In the genomic region with DNA sequence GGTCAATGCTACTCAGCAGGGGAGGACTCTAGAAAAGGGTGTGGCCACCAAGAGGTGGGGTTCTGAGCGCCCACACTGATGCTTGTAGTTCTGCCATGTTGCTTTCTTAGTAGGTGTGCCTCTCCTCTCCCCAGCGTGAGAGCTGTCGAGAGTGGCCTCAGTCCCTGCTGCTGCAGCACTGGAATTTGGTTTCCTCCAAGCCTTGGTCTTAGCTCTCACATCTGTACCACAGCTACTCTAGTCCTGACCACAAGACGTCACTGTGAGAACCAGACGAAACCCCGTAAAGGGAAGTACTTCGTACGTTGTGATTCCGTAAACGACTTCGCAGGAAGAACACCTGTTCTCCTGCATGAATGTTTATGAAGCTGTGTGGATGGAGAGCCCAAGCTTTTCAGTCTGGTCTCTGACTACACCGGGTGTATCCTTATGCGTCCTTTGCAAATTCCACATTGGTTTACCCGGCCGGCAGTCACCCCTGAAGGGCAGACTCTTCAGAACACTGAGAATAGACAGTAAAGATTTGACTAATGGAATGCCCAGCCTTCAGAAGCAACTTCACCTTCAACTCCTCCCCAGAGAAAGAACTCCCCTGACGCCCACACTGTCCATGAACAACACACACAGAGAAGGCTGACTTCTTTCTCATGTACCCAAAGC, we compare ENCODE assay signal across 13 mouse cellular contexts. TPM values are rescaled to one million over a fixed set of nuclear protein-coding genes. Genes with fewer than 3 reads are reported as not detected.
DNase-seq lines count a peak whose midpoint lies in the region; ATAC-seq and TF ChIP-seq lines count a peak whose summit lies in the region.
"Had no signal": no experiment of that assay in that cellular context is flagged by ENCODE, and none has a peak within 500 bp of the region (broad histone marks: within the 10 kb centered on the region; RNA-seq: fewer than 3 reads in every experiment).

No protein-coding gene starts in this region.

- H3K27ac ChIP-seq in liver, embryonic 14.5 days = no peak overlapping the region
- H3K27ac ChIP-seq in liver, embryonic 11.5 days (ENCODE audit: low read depth, low read length) = no peak overlapping the region
- H3K27ac ChIP-seq in forebrain, embryonic 14.5 days (ENCODE audit: low read depth, low read length) = no peak overlapping the region

- H3K9ac ChIP-seq in liver, embryonic 14.5 days (replicated peaks) = no peak overlapping the region
- no peak overlapping the region for H3K9ac ChIP-seq in liver, embryonic 11.5 days (ENCODE audit: low read depth, low read length)
- H3K9ac ChIP-seq in forebrain, embryonic 14.5 days (ENCODE audit: low read length) = no peak overlapping the region

- peak in 2 of 3 experiments; percentile 4 to 9 for DNase-seq in liver, embryonic 14.5 days (ENCODE audit: low read depth in 3 of 3, low spot score in 3 of 3)
- no peak for DNase-seq in liver, embryonic 11.5 days (ENCODE audit: low spot score)
- peak; percentile 61 for DNase-seq in ZHBTc4 (ENCODE audit: low read depth, low spot score)
- peak; percentile 35 for DNase-seq in thymus, postnatal 25 days
- no peak for DNase-seq in forebrain, embryonic 14.5 days (ENCODE audit: low spot score)
- no peak for DNase-seq in urinary bladder, postnatal 25 days (ENCODE audit: low spot score)
- no peak for DNase-seq in frontal cortex, postnatal 10 days (ENCODE audit: low spot score in 2 of 2)
- DNase-seq: embryo, embryonic 11 days; kidney, postnatal 36 days; right cerebral cortex, adult 18-20 months had no signal

- no peak overlapping the region for H3K4me2 ChIP-seq in liver, embryonic 14.5 days (ENCODE audit: low read depth)
- H3K4me2 ChIP-seq in liver, embryonic 11.5 days = no peak overlapping the region
- no peak overlapping the region for H3K4me2 ChIP-seq in forebrain, embryonic 14.5 days (ENCODE audit: low read length)

- H3K4me3 ChIP-seq in liver, embryonic 14.5 days (ENCODE audit: insufficient read depth in 1 of 2, low read depth in 2 of 2, low read length in 2 of 2) = no peak overlapping the region
- no peak overlapping the region for H3K4me3 ChIP-seq in liver, embryonic 11.5 days (ENCODE audit: low read depth, low read length)
- no peak overlapping the region for H3K4me3 ChIP-seq in forebrain, embryonic 14.5 days (ENCODE audit: low read depth, low read length)

- 25% methylated on average over 16 of the region's 16 CpGs for WGBS in liver, embryonic 14.5 days (ENCODE audit: insufficient replicate concordance)
- 52% methylated on average over 16 of the region's 16 CpGs for WGBS in liver, embryonic 11.5 days
- 88% methylated on average over 16 of the region's 16 CpGs for WGBS in forebrain, embryonic 14.5 days

- no peaks in the 10 kb centered on the region for H3K9me3 ChIP-seq in liver, embryonic 14.5 days (ENCODE audit: control insufficient read depth, low read length)
- H3K9me3 ChIP-seq in liver, embryonic 11.5 days (ENCODE audit: control insufficient read depth, low read length) = no peaks in the 10 kb centered on the region
- no peaks in the 10 kb centered on the region for H3K9me3 ChIP-seq in forebrain, embryonic 14.5 days (replicated peaks; ENCODE audit: control insufficient read depth, low read length)

- no peaks in the 10 kb centered on the region for H3K4me1 ChIP-seq in liver, embryonic 14.5 days (replicated peaks; ENCODE audit: control insufficient read depth in 2 of 2, insufficient read depth in 2 of 2, low read length in 1 of 2)
- H3K4me1 ChIP-seq in liver, embryonic 11.5 days (replicated peaks; ENCODE audit: control insufficient read depth, insufficient read depth, low read length) = no peaks in the 10 kb centered on the region; the same call in 1 of the 2 replicates
- peaks cover 5% of the 10 kb centered on the region; the same call in 1 of the 2 replicates for H3K4me1 ChIP-seq in forebrain, embryonic 14.5 days (ENCODE audit: control insufficient read depth, insufficient read depth, low read length)

- H3K27me3 ChIP-seq in liver, embryonic 14.5 days (ENCODE audit: control insufficient read depth, insufficient read depth, low read length) = no peaks in the 10 kb centered on the region
- H3K27me3 ChIP-seq in liver, embryonic 11.5 days (replicated peaks; ENCODE audit: control insufficient read depth, insufficient read depth, low read length) = no peaks in the 10 kb centered on the region
- no peaks in the 10 kb centered on the region for H3K27me3 ChIP-seq in forebrain, embryonic 14.5 days (replicated peaks; ENCODE audit: control insufficient read depth, insufficient read depth, low read length)

- no peak for ATAC-seq in liver, embryonic 14.5 days (ENCODE audit: insufficient read depth)
- no peak for ATAC-seq in liver, embryonic 11.5 days (replicated peaks; ENCODE audit: low FRiP score)
- ATAC-seq in megakaryocyte progenitor cell, adult 5-6 weeks (replicated peaks; ENCODE audit: poor library complexity) = peak; percentile 95
- ATAC-seq in forebrain, embryonic 14.5 days = no peak
- ATAC-seq: forebrain, embryonic 16.5 days; hindbrain, embryonic 16.5 days had no signal

- no peak for TF ChIP-seq EP300 in liver, embryonic 14.5 days (IDR thresholded peaks at IDR 0.05; ENCODE audit: low read depth)

- no peaks in the 10 kb centered on the region for H3K36me3 ChIP-seq in liver, embryonic 14.5 days (replicated peaks; ENCODE audit: control insufficient read depth, insufficient read depth, low read depth)
- H3K36me3 ChIP-seq in liver, embryonic 11.5 days (ENCODE audit: control insufficient read depth, insufficient read depth, low read length) = no peaks in the 10 kb centered on the region
- H3K36me3 ChIP-seq in forebrain, embryonic 14.5 days (ENCODE audit: control insufficient read depth, insufficient read depth, low read length) = no peaks in the 10 kb centered on the region

- no peak for TF ChIP-seq CTCF in liver, embryonic 14.5 days (IDR thresholded peaks at IDR 0.05; ENCODE audit: low read depth)

RNA-seq across cellular contexts. Expression of gene Tmem108, which starts 53.0 kb away (rescaled TPM):
- 0.51 and 0.60 TPM in 2 replicates for polyA plus RNA-seq in liver, embryonic 14.5 days (2012; rRNA removed)
- 1.0 and 1.2 TPM in 2 replicates for polyA plus RNA-seq in liver, embryonic 14.5 days (2014; fragmentation: Nextera tagmentation; extraction: Ambion mirVana)
- polyA plus RNA-seq in liver, embryonic 11.5 days (2014; fragmentation: Nextera tagmentation; extraction: Ambion mirVana) = 15.0 and 17.6 TPM in 2 replicates
- total RNA-seq in megakaryocyte progenitor cell, adult 5-6 weeks (2015) = 0.37 and 0.73 TPM in 2 replicates
- 0.04 and 0.81 TPM in 2 replicates for total RNA-seq in megakaryocyte progenitor cell, adult 5-6 weeks (2017)
- polyA plus RNA-seq in forebrain, embryonic 14.5 days (2014; fragmentation: Nextera tagmentation; extraction: Ambion mirVana) = 41.5 and 62.0 TPM in 2 replicates

Comparison
In these comparisons a context has a peak if more than half of its experiments do, and no peak if none do; other contexts are left out.
1. DNase-seq: peak in liver, embryonic 14.5 days (2 of 3), ZHBTc4 (single experiment) and thymus, postnatal 25 days (single experiment); none in liver, embryonic 11.5 days (single experiment), forebrain, embryonic 14.5 days (single experiment), urinary bladder, postnatal 25 days (single experiment) and frontal cortex, postnatal 10 days (0 of 2).